Mouse (Mus musculus): ENCODE results near the gene Slc24a3. TPM values are rescaled to one million over a fixed set of nuclear protein-coding genes. Genes with fewer than 3 reads are reported as not detected.

Gene Slc24a3
- total RNA-seq, 2 experiments from 2014 or later = 21.4 to 27.5 TPM

- DNase-seq = no peak
Measured at GRCm38 (mm10) chr2:145546071-145546470, 378.5 kb downstream of the Slc24a3 start.

DNA sequence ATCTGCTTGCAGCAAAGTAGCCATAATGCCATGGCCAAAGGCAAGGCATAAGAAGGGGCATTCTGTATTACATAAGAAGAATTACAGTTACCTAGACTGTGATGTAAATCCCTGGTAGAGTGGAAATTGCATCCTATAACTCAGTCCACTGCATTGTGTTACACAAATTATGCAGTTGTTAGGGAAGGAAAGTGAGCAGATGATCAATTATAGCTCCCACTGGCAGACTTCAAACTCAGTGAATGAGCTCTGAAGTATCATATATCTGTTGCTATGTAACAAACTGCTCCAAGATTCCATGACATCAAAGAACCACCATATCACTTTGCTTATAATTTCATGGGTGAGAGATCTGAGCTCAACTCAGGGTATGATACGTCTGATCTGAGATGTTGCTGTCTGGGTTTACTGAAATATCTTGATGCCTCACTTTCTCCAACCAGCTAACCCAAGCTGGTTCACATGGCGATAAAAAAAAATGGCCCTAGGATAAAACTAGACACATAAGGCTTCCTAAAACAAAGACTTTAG, 387.2 kb downstream of the Slc24a3 start:
- no peak for DNase-seq

GRCm38 (mm10) chr2:145555713-145556112, 388.2 kb downstream of the Slc24a3 start:
- no peak for DNase-seq

DNA sequence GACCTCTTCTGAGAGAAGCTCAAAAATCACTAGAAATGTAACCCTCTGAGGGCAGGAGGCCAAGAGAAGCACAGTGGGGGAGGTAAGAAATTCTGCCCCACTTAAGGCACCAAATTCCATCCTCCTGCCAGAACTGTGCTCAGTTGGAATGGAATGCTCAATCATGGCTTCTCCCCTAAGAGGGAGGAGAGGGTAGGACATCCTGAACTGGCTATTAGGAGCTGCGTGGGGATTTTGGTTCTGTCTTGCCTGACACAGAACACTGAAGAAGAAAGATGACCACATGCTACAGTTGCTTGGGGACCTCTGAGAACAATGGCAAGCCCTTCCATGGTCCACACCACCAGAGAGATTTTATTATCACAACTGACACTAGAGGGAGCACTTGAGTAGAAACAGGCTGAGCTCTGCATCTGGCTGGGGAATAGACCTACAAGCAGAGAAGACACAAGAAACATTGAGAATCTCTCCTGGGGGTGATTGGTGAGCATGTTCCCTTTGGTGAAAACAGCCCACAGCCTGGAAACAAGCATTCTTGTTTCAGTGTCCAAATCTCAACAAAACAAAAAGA, 389.9 kb downstream of the Slc24a3 start:
- peak in 1 of 2 experiments; percentile 48 for DNase-seq

DNA sequence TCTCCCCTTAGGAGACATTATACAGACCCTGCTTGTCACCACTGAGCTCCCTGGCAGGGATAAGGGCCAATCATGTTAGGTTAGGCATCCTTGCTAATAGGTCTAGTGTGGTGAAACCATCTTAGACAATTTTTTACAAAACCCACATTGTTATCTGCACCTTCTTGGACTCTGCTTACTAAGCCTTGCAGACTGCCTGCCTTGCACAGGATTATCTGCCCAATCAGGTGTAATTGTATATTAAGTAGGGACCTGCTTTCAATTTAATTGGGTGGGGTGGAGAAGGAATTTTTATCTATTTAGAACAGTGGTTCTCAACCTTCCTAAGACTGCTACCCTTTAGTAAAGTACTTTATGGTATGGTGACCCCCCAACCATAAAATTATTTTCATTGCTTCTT, 394.9 kb downstream of the Slc24a3 start:
- DNase-seq = no peak

GRCm38 (mm10) chr2:145564596-145564995, 397.0 kb downstream of the Slc24a3 start:
- peak; percentile 53 for DNase-seq

GRCm38 (mm10) chr2:145566904-145567303, 399.4 kb downstream of the Slc24a3 start:
- no peak for DNase-seq

- DNase-seq = no peak
Measured at GRCm38 (mm10) chr2:145571943-145572342, 404.4 kb downstream of the Slc24a3 start.

- DNase-seq = no peak
Measured at GRCm38 (mm10) chr2:145574148-145574547, 406.6 kb downstream of the Slc24a3 start.

GRCm38 (mm10) chr2:145583103-145583502, 415.5 kb downstream of the Slc24a3 start:
- DNase-seq = no peak

- DNase-seq = no peak
Measured at GRCm38 (mm10) chr2:145585437-145585836, 417.9 kb downstream of the Slc24a3 start.

DNA sequence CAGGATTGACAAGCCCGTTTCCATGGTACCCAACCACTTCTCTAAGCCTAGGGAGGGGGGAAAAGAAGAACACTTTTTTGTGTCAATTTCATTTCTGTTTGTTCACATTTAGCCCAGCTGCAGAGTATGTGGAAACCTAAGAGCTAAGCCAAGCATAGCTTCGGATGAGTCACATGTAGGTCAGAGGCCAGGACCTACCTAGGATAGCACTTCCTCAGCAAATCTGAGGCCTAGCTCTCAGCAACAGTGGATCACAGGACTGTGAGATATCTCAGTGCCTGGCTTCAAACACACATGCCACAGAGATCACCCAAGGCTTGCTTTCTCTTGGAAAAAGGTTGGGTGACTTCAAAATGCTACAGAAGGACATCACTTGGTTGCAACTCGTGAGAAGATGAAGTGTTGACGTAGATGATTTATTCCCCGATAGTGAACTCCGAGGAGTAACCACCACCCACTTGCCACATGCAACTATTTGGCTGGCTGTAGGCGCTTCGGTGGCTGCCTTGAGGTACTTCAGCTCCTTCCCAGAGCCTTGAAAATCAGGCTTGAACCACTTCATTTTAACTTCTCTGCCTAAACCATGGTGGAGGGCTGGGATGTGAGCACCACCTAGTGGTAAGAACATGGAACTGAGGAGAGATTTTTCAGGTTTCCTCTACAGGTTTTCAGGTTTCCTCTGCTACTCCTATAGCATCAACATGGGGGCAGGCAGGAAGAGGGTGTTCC, 420.6 kb downstream of the Slc24a3 start:
- DNase-seq = peak; percentile 42 to 52

- DNase-seq = no peak
Measured at GRCm38 (mm10) chr2:145591881-145592280, 424.3 kb downstream of the Slc24a3 start.

DNA sequence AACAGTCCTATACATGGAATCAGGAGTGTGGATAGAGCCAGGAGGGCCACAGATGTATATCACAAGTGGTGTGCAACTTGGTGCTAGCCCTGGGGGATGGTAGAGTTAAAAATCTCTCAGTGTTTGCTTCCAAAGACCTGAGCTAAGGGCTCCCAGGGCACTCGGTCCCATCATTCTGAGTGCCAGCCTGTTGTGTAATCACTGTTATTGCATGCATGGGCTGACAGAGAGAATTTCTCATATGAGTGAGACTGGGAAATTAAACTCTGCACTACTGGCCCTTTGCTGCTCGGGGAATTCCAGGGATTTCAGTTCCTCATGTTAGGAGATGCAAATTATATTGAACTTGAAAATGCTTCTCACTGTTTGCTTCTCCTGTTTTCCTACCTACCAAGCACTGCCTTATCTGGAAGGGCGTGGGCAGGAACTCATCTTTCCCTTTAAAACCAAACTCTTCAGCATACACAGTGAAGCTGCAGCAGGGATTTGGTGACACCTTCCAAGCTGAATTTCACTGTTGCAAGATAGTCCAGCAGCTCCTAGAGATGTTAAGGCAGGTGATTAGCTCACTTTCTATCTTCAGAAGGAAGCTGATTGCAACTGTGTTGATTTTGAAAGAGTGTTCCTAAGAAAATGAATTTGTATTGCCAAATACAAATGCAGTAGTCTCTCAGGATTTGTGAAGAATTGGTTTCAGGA, 426.2 kb downstream of the Slc24a3 start:
- peak; percentile 26 to 32 for DNase-seq

DNA sequence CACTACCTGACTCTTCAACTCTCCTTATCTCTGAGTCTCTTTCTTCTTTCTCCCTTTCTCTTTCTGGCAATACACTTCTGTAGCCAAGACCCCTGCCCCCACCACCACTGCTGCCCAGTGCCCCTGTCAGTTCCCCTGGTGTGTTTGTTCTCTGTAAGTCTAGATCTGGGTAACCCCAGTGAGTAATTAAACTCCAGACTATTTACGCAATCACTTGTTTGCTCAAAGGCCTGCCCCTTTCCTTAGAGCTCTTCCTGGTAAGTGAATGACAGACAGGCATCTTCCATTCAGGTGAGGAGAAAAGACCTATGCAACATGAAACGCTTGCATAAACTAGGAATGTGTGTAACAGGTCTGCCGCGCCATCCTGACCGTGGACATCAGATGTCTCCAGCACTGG, 430.3 kb downstream of the Slc24a3 start:
- no peak for DNase-seq

GRCm38 (mm10) chr2:145607844-145608243, 440.3 kb downstream of the Slc24a3 start:
- no peak for DNase-seq

GRCm38 (mm10) chr2:145610796-145611705, 443.5 kb downstream of the Slc24a3 start:
- DNase-seq = peak; percentile 49 to 63

- peak; percentile 15 for DNase-seq
Measured at GRCm38 (mm10) chr2:145612937-145613336, 445.4 kb downstream of the Slc24a3 start.

DNA sequence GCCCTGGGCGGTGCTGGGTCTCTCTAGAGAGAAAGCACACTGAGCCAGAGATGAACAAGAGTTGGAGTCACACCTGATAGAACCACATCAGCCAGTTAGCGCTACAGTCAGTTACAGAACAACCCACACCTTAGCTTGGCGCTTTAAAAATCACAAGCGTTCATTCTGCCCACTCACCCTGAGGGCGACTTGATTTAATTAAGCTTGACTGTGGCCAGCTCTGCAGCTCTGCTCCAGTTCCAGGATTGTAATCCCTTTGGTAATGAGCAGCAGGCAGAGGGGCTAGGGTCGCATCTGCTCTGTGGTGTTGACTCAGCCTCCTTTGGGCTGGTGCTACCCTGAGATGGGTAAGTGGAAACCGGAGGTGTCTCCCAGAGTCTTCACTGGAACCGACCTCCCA, 446.2 kb downstream of the Slc24a3 start:
- no peak for DNase-seq

- no peak for DNase-seq
Measured at GRCm38 (mm10) chr2:145619688-145620087, 452.1 kb downstream of the Slc24a3 start.

DNA sequence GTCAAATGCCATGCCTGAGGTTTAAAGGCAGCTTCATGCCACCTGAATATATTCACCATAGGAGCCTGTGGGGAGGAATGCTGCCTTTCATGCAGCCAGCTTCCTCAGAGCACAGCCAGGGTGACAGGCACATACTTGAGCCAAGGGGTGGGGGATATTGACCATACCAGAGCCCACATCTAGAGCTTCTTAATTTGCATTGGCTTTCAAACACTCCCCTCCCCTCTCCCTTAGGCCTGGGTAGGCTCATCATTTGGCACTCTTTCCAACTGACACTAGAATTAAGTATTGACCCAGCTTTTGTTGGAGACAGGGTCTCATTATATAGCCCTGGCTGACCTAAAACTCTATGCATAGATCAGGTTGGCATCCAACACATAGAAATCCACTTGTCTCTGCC, 453.2 kb downstream of the Slc24a3 start:
- DNase-seq = no peak

DNA sequence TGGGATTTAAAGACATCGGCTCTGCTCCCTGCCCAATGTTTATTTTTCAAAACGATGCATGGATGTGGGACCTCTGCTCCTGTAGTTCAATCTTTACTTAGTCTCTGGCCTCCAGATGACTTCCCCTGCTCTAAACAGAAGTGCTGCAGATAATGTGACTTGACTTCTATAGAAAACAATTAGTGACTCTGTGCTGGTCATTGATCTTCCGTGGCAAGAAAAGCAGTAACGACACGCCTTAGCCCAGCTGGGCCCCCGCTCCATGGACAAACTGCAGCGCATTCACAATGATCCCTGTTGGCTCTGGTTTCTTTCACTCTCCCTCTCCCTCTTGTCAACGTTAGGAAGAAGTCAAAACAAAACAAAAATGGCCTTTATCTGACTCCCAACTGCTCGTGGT, 453.6 kb downstream of the Slc24a3 start:
- DNase-seq = no peak

All from adrenal gland, postnatal 36 days (tissue).